Mouse (Mus musculus) yolk sac, embryonic 10.5 days (tissue): ENCODE measurements at regions not wholly inside any gene's neighbourhood (a gene's known extent, or its start where the extent isn't known, plus 50 kb on each side); places are given as distances from the start of the nearest gene placed in this dataset.
A peak's percentile ranks its signal among the peaks of the same experiment; 100 is the strongest.

Experiments
- DNase-seq: peaks from one replicate; pipeline ENCODE4 v3.0.0-alpha.2; 2017; ENCODE audit warnings: low spot score

DNA sequence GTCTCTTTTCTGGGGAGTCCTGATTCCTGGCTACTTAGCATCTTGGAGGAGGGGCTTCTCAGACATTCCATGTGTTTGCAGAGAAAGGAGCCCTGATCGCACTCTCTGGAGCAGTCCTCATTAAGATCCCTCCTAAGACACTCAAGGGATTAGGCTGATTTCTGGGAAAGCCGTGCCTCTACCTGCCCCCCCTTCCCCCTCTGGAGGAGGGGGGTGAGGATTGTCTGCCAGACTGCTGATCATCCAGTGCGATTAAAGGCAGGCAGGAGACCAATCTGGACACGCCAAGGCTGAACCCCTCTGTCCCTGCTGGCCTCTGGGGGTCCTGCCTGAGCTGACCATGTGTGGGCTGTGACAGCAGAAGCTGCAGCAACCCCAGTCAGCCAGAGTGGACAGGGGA is 65.4 kb downstream of the Vegfa start:
- DNase-seq = no peak

- DNase-seq = no peak
Observed at GRCm38 (mm10) chr17:45964031-45964430, 68.1 kb downstream of the Vegfa start.

DNA sequence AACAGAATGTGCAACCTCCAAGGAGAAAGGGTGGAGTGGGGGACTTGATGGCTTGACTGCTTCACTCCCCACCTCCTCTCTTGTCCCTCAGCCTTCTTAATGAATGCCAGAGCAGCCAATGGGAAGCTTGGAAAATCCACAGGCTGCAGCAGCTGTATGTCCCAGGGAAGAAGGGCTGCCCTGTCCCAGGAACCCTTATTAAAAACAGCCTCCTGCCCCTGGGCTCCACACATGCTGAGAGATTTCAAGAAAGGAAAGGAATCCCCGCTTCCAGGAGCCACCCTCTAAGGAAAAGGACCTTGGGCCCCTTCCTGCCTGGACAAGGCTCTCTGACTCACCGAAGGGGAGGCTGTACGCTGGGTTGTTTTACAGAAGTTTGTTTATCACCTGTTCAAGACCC is 68.8 kb downstream of the Vegfa start:
- DNase-seq = no peak

DNA sequence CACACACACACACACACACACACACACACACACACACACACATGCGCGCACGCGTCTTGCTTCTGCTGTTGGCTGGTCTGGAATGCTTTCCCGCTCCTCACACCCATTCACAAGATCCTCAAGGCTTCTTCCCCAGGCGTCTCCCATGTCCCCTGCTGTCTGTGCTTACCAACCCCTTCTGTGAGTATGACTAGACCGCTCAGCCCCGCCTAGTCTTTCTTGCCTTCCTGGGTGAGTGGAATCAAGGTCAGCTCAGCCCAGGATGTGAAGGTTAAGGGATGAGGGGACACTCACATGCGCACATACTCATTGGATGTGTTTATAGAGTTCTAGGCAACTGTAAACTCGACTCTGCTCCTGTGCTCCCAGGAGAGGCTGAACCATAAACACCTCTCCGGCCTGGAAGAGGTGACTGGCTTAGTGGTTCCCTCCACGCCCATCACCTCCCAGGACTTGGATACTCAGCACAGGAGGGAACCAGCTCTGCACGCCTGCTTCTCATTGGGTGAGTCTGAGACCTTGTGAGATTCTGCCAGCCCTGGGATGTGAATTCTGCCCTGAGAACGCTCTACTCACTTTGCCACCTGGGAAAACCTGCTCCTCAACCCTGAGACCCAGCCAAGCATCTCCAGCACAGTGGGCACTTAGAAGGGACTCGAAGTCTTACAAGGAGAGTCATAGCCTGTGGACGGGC is 70.4 kb downstream of the Vegfa start:
- DNase-seq = no peak

GRCm38 (mm10) chr17:45958094-45958881 is 73.9 kb downstream of the Vegfa start:
- peak; percentile 78 for DNase-seq

DNA sequence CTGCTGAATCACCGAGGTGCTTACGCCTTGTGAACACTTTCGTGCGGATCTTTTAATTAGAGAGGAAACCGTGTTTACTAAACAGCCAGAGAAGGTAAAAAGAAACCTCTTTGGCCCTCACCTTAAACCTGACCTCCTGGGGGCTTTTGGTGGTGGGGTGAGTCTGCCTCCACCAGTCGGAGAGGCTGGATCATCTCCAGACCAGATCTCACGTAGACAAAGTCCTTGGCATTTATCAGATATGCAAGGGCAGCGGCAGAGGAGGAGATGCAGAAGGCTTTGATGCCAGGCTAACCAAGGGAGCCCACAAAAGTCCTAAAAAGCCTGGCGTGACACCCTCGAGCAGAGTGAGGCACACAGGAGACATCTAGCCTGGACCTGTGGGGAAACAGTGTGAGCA is 76.7 kb downstream of the Vegfa start:
- DNase-seq = no peak

GRCm38 (mm10) chr17:45954824-45955223 is 77.3 kb downstream of the Vegfa start:
- DNase-seq = no peak

GRCm38 (mm10) chr17:45953523-45953922 is 78.6 kb downstream of the Vegfa start:
- no peak for DNase-seq

GRCm38 (mm10) chr17:45950533-45951164 is 81.5 kb downstream of the Vegfa start:
- peak; percentile 86 for DNase-seq

GRCm38 (mm10) chr17:45949141-45949540 is 83.0 kb downstream of the Vegfa start:
- no peak for DNase-seq

GRCm38 (mm10) chr17:45948314-45948935 is 83.7 kb downstream of the Vegfa start:
- peak; percentile 88 for DNase-seq

DNA sequence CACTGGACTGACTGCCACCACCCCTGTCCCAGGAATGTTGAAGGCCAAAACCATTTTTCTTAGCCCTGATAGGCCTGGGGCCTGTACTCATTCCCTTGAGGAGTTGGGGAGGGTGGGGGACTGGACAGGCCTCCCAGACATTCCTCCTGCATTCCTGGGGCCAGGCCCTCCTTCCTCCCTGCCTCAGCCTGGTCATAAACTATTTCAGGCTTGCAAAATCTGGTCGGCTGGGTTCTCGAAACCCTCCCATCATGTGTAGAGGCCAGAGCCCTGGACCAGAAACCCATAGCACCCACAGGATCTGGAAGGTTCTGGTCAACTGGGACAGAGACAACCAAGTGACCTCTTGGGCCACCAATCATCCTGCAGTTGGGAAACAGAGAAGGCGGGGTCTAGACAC is 87.2 kb downstream of the Vegfa start:
- no peak for DNase-seq

GRCm38 (mm10) chr17:45943244-45943643 is 88.9 kb downstream of the Vegfa start:
- DNase-seq = no peak

DNA sequence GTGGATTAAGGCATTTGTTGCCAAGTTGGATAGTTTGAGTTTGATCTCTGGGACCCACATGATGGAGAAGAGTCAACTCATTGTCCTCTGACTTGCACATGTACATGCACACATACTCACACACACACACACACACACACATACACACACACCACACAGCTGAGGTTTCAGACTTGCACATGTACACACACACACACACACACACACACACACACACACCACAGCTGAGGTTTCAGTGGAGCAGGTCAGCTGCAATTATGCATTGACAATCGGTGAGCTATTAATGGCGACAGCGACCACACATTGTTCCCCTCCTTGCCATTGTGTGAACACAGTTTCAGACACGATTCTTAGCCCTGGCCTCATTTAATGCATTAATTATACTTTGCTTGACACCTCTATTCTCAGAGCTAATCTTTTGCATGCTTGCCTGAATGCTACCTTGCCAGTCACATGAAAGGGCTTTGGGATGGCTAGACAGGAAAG is 90.2 kb downstream of the Vegfa start:
- no peak for DNase-seq

DNA sequence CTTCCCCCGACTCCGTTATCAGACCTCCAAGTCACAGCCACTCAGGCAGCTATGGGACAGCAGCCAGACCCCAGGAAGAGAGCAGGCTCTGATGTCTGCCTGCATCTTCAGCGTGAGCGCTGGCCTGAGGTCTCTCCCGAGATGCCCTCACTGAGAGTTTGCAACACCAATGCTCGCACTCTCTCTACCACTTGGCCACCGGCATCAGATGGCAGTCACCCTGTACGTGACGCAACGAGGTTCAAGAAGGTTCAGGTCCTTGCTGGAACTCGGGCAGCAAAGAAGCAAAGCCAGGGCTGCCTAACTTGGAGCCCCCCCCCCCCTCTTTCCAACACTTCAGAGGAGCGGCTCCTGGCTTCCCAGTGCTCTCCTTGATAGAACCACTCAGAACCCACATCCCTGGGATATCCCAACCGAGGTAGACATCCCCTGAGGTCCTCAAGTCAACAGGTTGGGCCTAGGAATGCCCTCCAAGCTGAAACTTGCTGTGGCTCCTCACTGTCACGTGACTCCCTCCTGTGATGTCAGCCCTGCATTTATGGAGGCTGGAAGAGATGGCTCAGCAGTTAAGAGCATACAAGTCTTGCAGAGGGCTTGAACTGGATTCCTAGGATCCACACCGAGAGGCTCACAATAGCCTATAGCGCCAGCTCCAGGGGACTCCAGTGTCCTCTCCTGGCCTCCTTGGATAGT is 91.9 kb downstream of the Vegfa start:
- no peak for DNase-seq

- DNase-seq = no peak
Observed at GRCm38 (mm10) chr17:45938284-45938683, 93.9 kb downstream of the Vegfa start.

- DNase-seq = no peak
Observed at GRCm38 (mm10) chr17:45936577-45936976, 95.6 kb downstream of the Vegfa start.

DNA sequence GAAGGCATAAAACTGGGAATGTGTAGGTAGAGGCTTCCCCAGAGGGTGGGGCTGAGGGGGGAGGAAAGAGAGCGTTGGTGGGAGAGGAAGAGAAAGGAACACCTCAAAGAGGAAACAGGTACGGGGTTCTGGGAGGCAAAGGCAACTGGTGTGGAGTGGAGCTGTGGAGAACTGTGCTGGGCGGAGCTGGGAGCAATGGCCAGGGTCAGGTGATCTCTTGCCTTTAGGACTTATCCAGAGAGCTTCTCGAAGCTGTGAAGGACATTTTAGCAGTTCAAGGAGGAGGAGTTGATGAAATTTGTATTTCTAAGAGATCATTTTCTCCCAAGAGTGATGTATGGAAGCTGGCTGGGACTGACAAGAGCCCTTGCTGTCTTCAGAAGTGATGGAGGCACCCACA is 96.9 kb downstream of the Vegfa start:
- no peak for DNase-seq

DNA sequence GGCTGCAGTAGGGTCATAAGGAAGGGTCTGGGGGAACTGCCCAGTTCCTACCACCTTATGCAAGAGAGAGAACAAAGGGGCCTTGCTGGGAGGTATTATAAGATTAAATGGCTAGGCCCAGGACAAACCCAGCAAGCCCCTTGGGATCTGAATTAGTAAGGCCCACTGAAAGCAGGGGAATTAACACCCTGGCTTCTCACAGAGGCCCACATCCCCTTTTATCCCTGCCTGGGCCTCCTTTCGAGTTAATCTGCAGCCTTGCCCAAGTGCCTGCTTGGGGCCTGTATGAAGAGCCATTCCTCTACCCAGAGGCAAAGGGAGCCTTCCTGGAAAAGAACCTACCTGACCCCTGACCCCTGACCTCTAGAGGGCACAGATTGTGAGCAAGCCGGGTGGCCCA is 98.2 kb downstream of the Vegfa start:
- no peak for DNase-seq

GRCm38 (mm10) chr17:45933034-45933433 is 99.1 kb downstream of the Vegfa start:
- DNase-seq = no peak

DNA sequence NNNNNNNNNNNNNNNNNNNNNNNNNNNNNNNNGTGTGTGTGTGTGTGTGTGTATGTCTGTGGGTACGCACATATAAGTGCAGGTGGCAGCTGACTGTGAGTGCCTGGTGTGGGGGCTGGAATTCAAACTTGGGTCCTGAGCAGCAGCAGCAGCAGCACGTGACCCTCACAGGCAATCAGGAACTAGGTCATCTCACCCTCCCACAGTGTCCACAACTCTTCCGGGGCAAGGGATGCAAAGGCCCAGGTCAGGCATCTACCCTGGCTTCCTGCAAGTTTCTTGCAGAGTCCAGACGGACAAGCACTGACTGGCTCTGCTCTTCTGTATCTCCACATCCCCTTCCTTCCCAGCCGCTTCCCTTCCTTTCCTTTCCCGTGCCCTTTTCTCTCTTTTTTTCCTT is 99.6 kb downstream of the Vegfa start:
- DNase-seq = peak; percentile 45

DNA sequence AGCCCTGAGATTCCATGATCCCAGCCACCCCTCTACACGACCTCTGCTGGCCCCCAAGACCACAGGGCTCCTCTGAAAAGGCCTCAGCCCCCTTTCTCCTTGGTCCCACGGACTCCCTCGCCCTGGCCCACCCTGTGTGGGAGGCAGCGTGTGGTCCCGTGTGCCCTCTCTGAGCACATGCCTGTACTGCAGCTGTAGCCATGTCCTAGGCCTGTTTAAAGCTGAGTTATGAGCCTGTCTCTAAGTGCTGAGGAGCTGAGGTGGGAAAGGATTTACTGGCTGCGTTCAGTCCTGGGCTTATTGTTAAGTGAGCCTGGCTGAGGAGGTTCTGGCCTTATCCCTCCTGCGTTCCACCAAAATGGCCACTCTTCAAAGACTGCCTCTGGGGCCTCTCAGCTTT is 102.6 kb downstream of the Vegfa start:
- no peak for DNase-seq
